Mouse (Mus musculus) lung, postnatal 14 days (tissue): ENCODE data around the gene Ccnjl.
A peak's percentile ranks its signal among the peaks of the same experiment; 100 is the strongest.

Source experiments
- DNase-seq: peaks from one replicate; pipeline ENCODE4 v3.0.0; 2021

The Ccnjl gene

GRCm38 (mm10) chr11:43626927-43627645 lies 98.5 kb downstream of the Ccnjl start:
- DNase-seq = no peak

GRCm38 (mm10) chr11:43631645-43632044 lies 103.1 kb downstream of the Ccnjl start:
- no peak for DNase-seq

GRCm38 (mm10) chr11:43632566-43632965 lies 104.0 kb downstream of the Ccnjl start:
- DNase-seq = no peak

- no peak for DNase-seq
These were observed 104.6 kb downstream of the Ccnjl start for GRCm38 (mm10) chr11:43633165-43633564.

- DNase-seq = peak; percentile 72
These were observed 105.2 kb downstream of the Ccnjl start for GRCm38 (mm10) chr11:43633658-43634401.
